Mouse (Mus musculus) MEL (cell line): Measurements from ENCODE around the gene Cobll1. TPM values are rescaled to one million over a fixed set of nuclear protein-coding genes. Genes with fewer than 3 reads are reported as not detected.
"Not testable (repeated sequence)": the region's sequence is repeated elsewhere in the genome, so short reads cannot be mapped to it uniquely, and the experiment has no call there.

ENCODE experiments used
- DNase-seq: peaks from one replicate; pipeline ENCODE4 v3.0.0; 2011; ENCODE audit warnings: low read depth, low spot score
- H3K27ac ChIP-seq: 2 replicates; pipeline ENCODE4 v1.5.1; 2012; ENCODE audit warnings: low read depth, mild to moderate bottlenecking, control low read depth, low read length, moderate library complexity; ENCODE audit not compliant: control insufficient read depth
- H3K27me3 ChIP-seq, 2 experiments: fragments of 150-350 bp in 1 of 2; sonication (generic) in 1 of 2; 2 replicates each; pipeline ENCODE4 v1.6.1; 2012; ENCODE audit warnings: low read length in 2 of 2, mild to moderate bottlenecking in 2 of 2, improper control_type of control experiment in 1 of 2, moderate library complexity in 1 of 2; ENCODE audit not compliant: insufficient read depth in 2 of 2, control insufficient read depth in 1 of 2
- H3K36me3 ChIP-seq, 2 experiments: 2 replicates each; pipeline ENCODE4 v1.6.1; 2012 to 2014; ENCODE audit warnings: low read length in 2 of 2, improper control_type of control experiment in 1 of 2, inconsistent platforms in 1 of 2, mild to moderate bottlenecking in 1 of 2; ENCODE audit not compliant: insufficient read depth in 2 of 2, control insufficient read depth in 1 of 2
- H3K4me1 ChIP-seq, 2 experiments: fragments of 150-350 bp in 1 of 2; sonication (generic) in 1 of 2; 2 replicates each; pipeline ENCODE4 v1.6.1; 2012; ENCODE audit warnings: low read length in 2 of 2, improper control_type of control experiment in 1 of 2, mild to moderate bottlenecking in 1 of 2; ENCODE audit not compliant: insufficient read depth in 2 of 2, control insufficient read depth in 1 of 2
- H3K4me3 ChIP-seq, 2 experiments: fragments of 150-350 bp in 1 of 2; sonication (generic) in 1 of 2; 2 replicates each; pipeline ENCODE4 v1.5.1; 2012; ENCODE audit warnings: low read depth in 2 of 2, low read length in 2 of 2, mild to moderate bottlenecking in 2 of 2, moderate library complexity in 2 of 2, control low read depth in 1 of 2, improper control_type of control experiment in 1 of 2; ENCODE audit not compliant: control insufficient read depth in 1 of 2, insufficient read depth in 1 of 2
- H3K79me2 ChIP-seq: 2 replicates; pipeline ENCODE4 v1.6.1; 2012; ENCODE audit warnings: mild to moderate bottlenecking, low read length, moderate library complexity; ENCODE audit not compliant: control insufficient read depth, poor library complexity, insufficient read depth
- H3K9ac ChIP-seq: 2 replicates; pipeline ENCODE4 v1.6.1; 2012; ENCODE audit warnings: low read depth, mild to moderate bottlenecking, control low read depth, low read length, moderate library complexity; ENCODE audit not compliant: control insufficient read depth, poor library complexity, severe bottlenecking
- H3K9me3 ChIP-seq: fragments of 150-350 bp; sonication (generic); replicated peaks from 2 replicates; pipeline ENCODE4 v1.6.1; 2012; ENCODE audit warnings: mild to moderate bottlenecking, low read length, improper control_type of control experiment, moderate library complexity; ENCODE audit not compliant: insufficient read depth
- EP300 ChIP-seq, 2 experiments: IDR thresholded peaks; 2 replicates each; pipeline ENCODE4 v1.6.1; 2011; ENCODE audit warnings: improper control_type of control experiment in 2 of 2, low read length in 2 of 2, low read depth in 1 of 2, mild to moderate bottlenecking in 1 of 2
- KAT2A ChIP-seq: conservative IDR thresholded peaks from 2 replicates; pipeline ENCODE4 v1.6.1; 2012; ENCODE audit warnings: low read depth, low read length, improper control_type of control experiment, inconsistent platforms
- MEF2A ChIP-seq: IDR thresholded peaks from 2 replicates; pipeline ENCODE4 v1.6.1; 2014; ENCODE audit warnings: low read depth, mild to moderate bottlenecking, inconsistent platforms, low read length, improper control_type of control experiment; ENCODE audit not compliant: poor library complexity, insufficient replicate concordance, severe bottlenecking; ENCODE audit errors: extremely low read depth
- MXI1 ChIP-seq: IDR thresholded peaks from 2 replicates; pipeline ENCODE4 v1.6.1; 2011; ENCODE audit warnings: mild to moderate bottlenecking, low read depth, low read length, improper control_type of control experiment
- MYB ChIP-seq: IDR thresholded peaks from 2 replicates; pipeline ENCODE4 v1.6.1; 2011; ENCODE audit warnings: mild to moderate bottlenecking, low read depth, low read length, improper control_type of control experiment
- NELFE ChIP-seq: IDR thresholded peaks from 2 replicates; pipeline ENCODE4 v1.6.1; 2011; ENCODE audit warnings: low read depth, low read length, improper control_type of control experiment
- NRF1 ChIP-seq: IDR thresholded peaks from 2 replicates; pipeline ENCODE4 v1.6.1; 2014; ENCODE audit warnings: low read depth, mild to moderate bottlenecking, inconsistent platforms, low read length, improper control_type of control experiment, moderate library complexity; ENCODE audit not compliant: poor library complexity, insufficient read depth, severe bottlenecking
- POLR2A ChIP-seq, 2 experiments: IDR thresholded peaks; 2 replicates each; pipeline ENCODE4 v1.6.1; 2011 to 2012; ENCODE audit warnings: low read length in 2 of 2, mild to moderate bottlenecking in 2 of 2, control low read depth in 1 of 2, improper control_type of control experiment in 1 of 2, low read depth in 1 of 2, moderate library complexity in 1 of 2; ENCODE audit not compliant: control insufficient read depth in 1 of 2, insufficient read depth in 1 of 2, poor library complexity in 1 of 2
- POLR2AphosphoS2 ChIP-seq: IDR thresholded peaks from 2 replicates; pipeline ENCODE4 v1.6.1; 2011; ENCODE audit warnings: low read length, improper control_type of control experiment
- RAD21 ChIP-seq: IDR thresholded peaks from 2 replicates; pipeline ENCODE4 v1.6.1; 2011; ENCODE audit warnings: mild to moderate bottlenecking, low read depth, low read length, improper control_type of control experiment
- RCOR1 ChIP-seq: IDR thresholded peaks from 2 replicates; pipeline ENCODE4 v1.6.1; 2012; ENCODE audit warnings: low read depth, mild to moderate bottlenecking, inconsistent platforms, low read length, improper control_type of control experiment
- SIN3A ChIP-seq: IDR thresholded peaks from 2 replicates; pipeline ENCODE4 v1.6.1; 2012; ENCODE audit warnings: low read length, improper control_type of control experiment, inconsistent platforms
- SMC3 ChIP-seq: IDR thresholded peaks from 2 replicates; pipeline ENCODE4 v1.6.1; 2011; ENCODE audit warnings: low read depth, low read length, improper control_type of control experiment
- TCF12 ChIP-seq: IDR thresholded peaks from 2 replicates; pipeline ENCODE4 v1.6.1; 2014; ENCODE audit warnings: low read depth, mild to moderate bottlenecking, inconsistent platforms, low read length, improper control_type of control experiment, moderate library complexity
- UBTF ChIP-seq: IDR thresholded peaks from 2 replicates; pipeline ENCODE4 v1.6.1; 2012; ENCODE audit warnings: low read depth, mild to moderate bottlenecking, inconsistent platforms, low read length, improper control_type of control experiment, moderate library complexity, borderline replicate concordance; ENCODE audit not compliant: insufficient read depth
- USF2 ChIP-seq, 2 experiments: IDR thresholded peaks; 2 replicates each; pipeline ENCODE4 v1.6.1; 2011 to 2012; ENCODE audit warnings: improper control_type of control experiment in 2 of 2, low read length in 2 of 2, borderline replicate concordance in 1 of 2, inconsistent platforms in 1 of 2, low read depth in 1 of 2, mild to moderate bottlenecking in 1 of 2; ENCODE audit not compliant: insufficient read depth in 1 of 2
- ZC3H11A ChIP-seq: IDR thresholded peaks from 2 replicates; pipeline ENCODE4 v1.6.1; 2012; ENCODE audit warnings: low read depth, mild to moderate bottlenecking, inconsistent platforms, low read length, improper control_type of control experiment
- polyA plus RNA-seq, 2 experiments: library from polyadenylated mRNA; stranded (reverse) in 1 of 2; unstranded in 1 of 2; fragments of >175 nt in 1 of 2; fragments of >200 nt in 1 of 2; gene quantifications; 2 replicates each; pipeline versions ENCODE4 v1.2.1 to v1.2.4; 2012; ENCODE audit warnings: low replicate concordance in 2 of 2, low read depth in 1 of 2; ENCODE audit not compliant: insufficient read length in 2 of 2, insufficient read depth in 1 of 2, missing spikeins in 1 of 2
- total RNA-seq: library from RNA; depleted of rRNA; stranded (reverse); fragments of 300-350 nt; gene quantifications from 2 replicates; pipeline ENCODE4 v1.2.3, GENCODE M21; 2012

Gene Cobll1
- total and polyA plus RNA-seq, 3 experiments, result not detected

- Histone ChIP-seq H3K79me2 (no peaks in the 10 kb centered on the region), H3K9ac (no peak overlapping the region), H3K36me3 (no peaks in the 10 kb centered on the region), H3K27ac (no peak overlapping the region), H3K27me3 (no peaks in the 10 kb centered on the region), H3K4me1 (no peaks in the 10 kb centered on the region), H3K9me3 (no peaks in the 10 kb centered on the region), H3K4me3 (no peak overlapping the region)
- no peak for DNase-seq
- TF ChIP-seq RCOR1 (no peak), USF2 (IDR thresholded peaks at IDR 0.05; ENCODE audit: borderline replicate concordance in 1 of 2, insufficient read depth in 1 of 2, low read depth in 1 of 2, low read length in 2 of 2) (no peak), POLR2AphosphoS2 (no peak), UBTF (no peak)
Measured at GRCm38 (mm10) chr2:65267834-65268233, 28.6 kb upstream of the Cobll1 start.

- H3K79me2 ChIP-seq, result no peaks in the 10 kb centered on the region
- no peaks in the 10 kb centered on the region for H3K36me3 ChIP-seq
- H3K4me1 ChIP-seq, result no peaks in the 10 kb centered on the region
- H3K9me3 ChIP-seq, result no peaks in the 10 kb centered on the region
- H3K9ac ChIP-seq, result no peak overlapping the region
- H3K27me3 ChIP-seq, result no peaks in the 10 kb centered on the region
- no peak overlapping the region for H3K4me3 ChIP-seq
- H3K27ac ChIP-seq, result no peak overlapping the region
- DNase-seq, result no peak
- TF ChIP-seq USF2 (IDR thresholded peaks at IDR 0.05; ENCODE audit: borderline replicate concordance in 1 of 2, insufficient read depth in 1 of 2, low read depth in 1 of 2, low read length in 2 of 2), result no peak
- no peak for TF ChIP-seq MYB
- no peak for TF ChIP-seq MXI1
- no peak for TF ChIP-seq MEF2A
- no peak for TF ChIP-seq KAT2A
- no peak for TF ChIP-seq NELFE
- TF ChIP-seq RAD21, result no peak
- no peak for TF ChIP-seq SIN3A
- no peak for TF ChIP-seq POLR2A (IDR thresholded peaks at IDR 0.05; ENCODE audit: control insufficient read depth in 1 of 2, insufficient read depth in 1 of 2, low read depth in 1 of 2, low read length in 2 of 2, poor library complexity in 1 of 2)
- TF ChIP-seq NRF1, result no peak
Measured at GRCm38 (mm10) chr2:65266576-65267299, 27.5 kb upstream of the Cobll1 start.

- no peaks in the 10 kb centered on the region for H3K27me3 ChIP-seq
- H3K27ac ChIP-seq, result no peak overlapping the region
- no peaks in the 10 kb centered on the region for H3K36me3 ChIP-seq
- H3K79me2 ChIP-seq, result no peaks in the 10 kb centered on the region
- no peaks in the 10 kb centered on the region for H3K4me1 ChIP-seq
- no peak overlapping the region for H3K9ac ChIP-seq
- H3K9me3 ChIP-seq, result no peaks in the 10 kb centered on the region
- no peak overlapping the region for H3K4me3 ChIP-seq
- no peak for DNase-seq
- TF ChIP-seq UBTF (no peak), SMC3 (no peak), ZC3H11A (no peak), RCOR1 (no peak), SIN3A (no peak), EP300 (IDR thresholded peaks at IDR 0.05; ENCODE audit: low read depth in 1 of 2, low read length in 2 of 2) (no peak), TCF12 (no peak)
Measured at GRCm38 (mm10) chr2:65262251-65262650, 23.0 kb upstream of the Cobll1 start.

GRCm38 (mm10) chr2:65260828-65261227 lies 21.6 kb upstream of the Cobll1 start:
- not testable (repeated sequence) for H3K4me3 ChIP-seq

More at GRCm38 (mm10) chr2:65260828-65261227, 21.6 kb upstream of the Cobll1 start:
- H3K36me3 ChIP-seq, H3K9me3 ChIP-seq, H3K27ac ChIP-seq, H3K27me3 ChIP-seq, DNase-seq, H3K79me2 ChIP-seq, H3K4me1 ChIP-seq, H3K9ac ChIP-seq: not testable (repeated sequence)
